Mouse (Mus musculus): Measurements from ENCODE around the gene Rbm48.

DNA sequence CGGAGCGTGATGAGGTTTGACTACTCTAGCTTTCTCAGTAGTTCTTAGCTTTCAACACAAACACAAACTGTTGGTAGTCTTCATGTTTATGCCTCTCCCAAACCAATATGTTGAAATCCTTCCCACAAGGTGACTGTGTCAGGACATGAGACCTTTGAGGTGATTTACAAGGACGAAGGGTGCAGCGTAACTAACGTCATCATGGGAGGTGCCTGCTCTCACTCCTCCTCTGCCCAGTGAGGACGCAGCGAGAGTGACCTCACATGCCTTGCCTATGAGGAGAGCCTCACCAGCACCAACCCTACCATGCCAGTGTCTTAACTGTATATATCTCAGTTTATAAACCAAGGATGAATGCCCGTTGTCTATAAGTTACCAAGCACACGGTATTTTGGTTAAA, 10.7 kb upstream of the Rbm48 start:
- no peak for TF ChIP-seq CTCF (IDR thresholded peaks at IDR 0.05; ENCODE audit: low read depth, low read length)
- TF ChIP-seq POLR2A (IDR thresholded peaks at IDR 0.05; ENCODE audit: extremely low read depth, insufficient read depth, low read length): no peak

All from liver, adult 2 months (tissue).